16 mouse cellular contexts compared by ENCODE assay signal in the genomic region with DNA sequence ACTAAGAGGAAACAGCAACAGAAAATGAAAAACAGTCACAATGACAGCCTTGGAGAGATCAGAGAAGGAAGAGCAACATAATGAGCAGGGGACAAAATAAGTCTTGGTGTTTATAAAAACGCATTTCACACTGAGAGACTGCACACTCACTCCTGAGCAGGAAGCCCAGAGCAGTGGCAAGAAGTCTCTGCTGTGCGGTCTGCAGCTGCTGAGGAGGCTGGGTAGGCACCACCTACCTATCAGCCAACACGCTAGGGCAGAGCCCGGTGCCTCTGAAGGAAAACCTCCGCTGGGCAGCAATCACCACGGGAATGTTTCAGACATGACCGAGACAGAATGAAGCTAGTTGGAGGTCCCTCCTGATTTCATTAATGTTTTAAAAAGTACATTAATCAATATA. TPM values are rescaled to one million over a fixed set of nuclear protein-coding genes. Genes with fewer than 3 reads are reported as not detected.
"Had no signal": no experiment of that assay in that cellular context is flagged by ENCODE, and none has a peak within 500 bp of the region (broad histone marks: within the 10 kb centered on the region; RNA-seq: fewer than 3 reads in every experiment).

No protein-coding gene starts in this region.

RNA-seq across cellular contexts. Expression of a gene that starts 7.1 kb away (rescaled TPM):
- polyA plus RNA-seq: liver, embryonic 13.5 days; lung, embryonic 14.5 days; midbrain, embryonic 10.5 days; midbrain, embryonic 12.5 days; midbrain, embryonic 14.5 days; midbrain, embryonic 16.5 days; myocyte; neural tube, embryonic 11.5 days had no signal

RNA-seq across cellular contexts. Expression of a gene that starts 47.1 kb away (rescaled TPM):
- polyA plus RNA-seq: liver, embryonic 13.5 days; liver, embryonic 15.5 days; lung, embryonic 14.5 days; midbrain, embryonic 10.5 days; midbrain, embryonic 12.5 days; midbrain, embryonic 14.5 days; midbrain, embryonic 16.5 days; myocyte; neural tube, embryonic 11.5 days; neural tube, embryonic 13.5 days; neural tube, embryonic 15.5 days; spleen, adult 2 months; stomach, embryonic 15.5 days; stomach, postnatal 0 days; thymus, adult 2 months; urinary bladder, adult 2 months had no signal
